Mouse (Mus musculus) left cerebral cortex, postnatal 36 days (tissue): Measurements from ENCODE around the gene Fiz1. TPM values are rescaled to one million over a fixed set of nuclear protein-coding genes. Genes with fewer than 3 reads are reported as not detected.

Experiments
- DNase-seq, 2 experiments: peaks; one replicate each; pipeline ENCODE4 v3.0.0; 2021 to 2022; ENCODE audit warnings: low spot score in 2 of 2, mixed read lengths in 1 of 2
- intact Hi-C: fragments of 180-260 bp; cut with DNase I; formaldehyde crosslinking; loops from one replicate; pipeline ENCODE4 v1.15.1; 2025
- total RNA-seq, 2 experiments: library from RNA; stranded (reverse); gene quantifications; 2 replicates each; pipeline ENCODE4 v1.2.3; 2021

The Fiz1 gene
- 10 to 100 TPM; 22.2 to 32.9 TPM for total RNA-seq

DNA sequence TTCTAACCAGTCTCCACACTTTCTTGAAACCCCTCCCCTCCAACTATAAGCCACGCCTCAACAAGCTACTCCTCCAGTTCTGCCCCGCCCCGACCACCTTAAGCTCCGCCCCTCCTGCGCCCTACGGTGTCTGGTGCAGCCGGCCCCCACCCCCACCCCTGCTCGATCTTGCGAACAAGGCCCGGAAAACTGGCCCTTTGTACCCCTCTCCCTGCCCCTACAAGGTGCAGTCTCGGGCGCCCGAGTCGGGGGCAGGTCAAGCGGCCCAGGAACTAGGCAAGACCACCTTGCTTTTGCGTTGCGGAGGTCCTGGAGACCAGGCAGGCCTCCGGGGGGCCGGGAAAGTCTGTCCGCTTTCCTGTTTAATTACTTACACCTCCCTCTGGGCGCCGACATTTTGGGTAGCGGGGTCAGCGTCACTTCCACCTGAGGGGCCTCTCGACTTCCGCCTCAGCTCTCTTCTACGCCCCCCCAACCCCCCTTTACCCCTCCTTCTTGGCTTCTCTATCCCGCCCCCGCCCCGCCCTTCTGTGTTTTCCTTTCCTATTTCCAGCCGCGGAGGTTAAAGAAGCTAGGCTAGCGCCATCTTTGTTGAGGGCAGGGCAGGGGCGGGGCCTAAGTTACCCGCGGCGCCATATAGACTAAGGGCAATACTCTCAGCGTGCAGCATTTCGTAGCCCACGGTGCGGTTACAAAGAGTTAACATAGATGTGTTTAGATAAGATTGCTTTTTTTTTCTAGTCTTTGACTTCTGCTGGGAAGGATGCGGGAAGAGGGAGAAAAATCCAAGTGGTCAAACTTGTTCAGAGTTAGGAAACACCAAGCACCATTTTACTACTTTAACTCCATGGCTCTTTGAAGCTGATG is at the start of gene Fiz1, which contains the start of gene Zfp524:
Gene Fiz1, minus strand, starts transcription at position 447 of the 867 bp plus-strand sequence.
Gene Zfp524, plus strand, starts transcription at position 165 of the 867 bp plus-strand sequence.
- DNase-seq, result peak; percentile 94 to 97
- intact Hi-C loops, result loop anchor here (1.0 kb wide), 1 partner anchor 18 kb away; the partner anchor contains the start of gene Zfp579

GRCm38 (mm10) chr7:5062360-5063001 is 48.0 kb upstream of the Fiz1 start:
- no peak for DNase-seq

DNA sequence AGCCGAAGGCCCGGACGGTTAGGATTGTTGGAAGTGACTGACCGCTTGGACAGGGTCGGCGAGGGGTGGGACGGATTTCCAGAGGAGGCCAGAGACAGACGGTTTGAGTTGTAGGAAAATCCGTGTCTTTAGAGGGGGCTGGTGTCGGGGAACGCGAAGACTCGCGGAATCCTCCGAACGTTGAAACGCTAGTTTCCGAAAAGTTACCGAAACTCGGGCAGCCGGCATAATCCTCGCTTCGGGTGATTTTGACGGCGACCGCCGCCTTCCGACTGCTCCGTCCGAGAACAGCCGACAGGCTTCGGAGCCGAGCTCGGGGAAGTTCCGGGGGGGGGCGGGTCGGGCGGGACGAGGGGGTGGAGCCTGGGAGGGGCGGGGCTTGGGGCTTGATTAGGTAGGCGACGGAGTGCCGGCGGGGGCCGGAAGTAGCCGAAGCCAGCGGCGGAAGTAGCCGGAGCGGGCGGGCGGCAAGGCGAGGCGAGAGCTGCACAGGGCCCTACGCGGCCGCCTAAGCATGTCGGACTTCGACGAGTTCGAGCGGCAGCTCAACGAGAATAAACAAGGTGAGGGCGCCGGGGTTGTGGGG is 47.4 kb upstream of the Fiz1 start, which contains the start of gene U2af2:
Gene U2af2, plus strand, starts transcription at position 370 of the 586 bp plus-strand sequence.
- DNase-seq, result peak; percentile 92 to 93
- intact Hi-C loops, result loop anchor here (1.0 to 10.0 kb wide), 3 partner anchors 18 to 1367 kb away; partner anchors contain the start of genes Ccdc106, Epn1, Mboat7 and Tsen34

More at GRCm38 (mm10) chr7:5062360-5063001, 48.0 kb upstream of the Fiz1 start:
- intact Hi-C loops, result loop anchor here (1.0 to 10.0 kb wide), 2 partner anchors 18 to 1368 kb away; partner anchors contain the start of genes Epn1, Mboat7 and Tsen34

DNA sequence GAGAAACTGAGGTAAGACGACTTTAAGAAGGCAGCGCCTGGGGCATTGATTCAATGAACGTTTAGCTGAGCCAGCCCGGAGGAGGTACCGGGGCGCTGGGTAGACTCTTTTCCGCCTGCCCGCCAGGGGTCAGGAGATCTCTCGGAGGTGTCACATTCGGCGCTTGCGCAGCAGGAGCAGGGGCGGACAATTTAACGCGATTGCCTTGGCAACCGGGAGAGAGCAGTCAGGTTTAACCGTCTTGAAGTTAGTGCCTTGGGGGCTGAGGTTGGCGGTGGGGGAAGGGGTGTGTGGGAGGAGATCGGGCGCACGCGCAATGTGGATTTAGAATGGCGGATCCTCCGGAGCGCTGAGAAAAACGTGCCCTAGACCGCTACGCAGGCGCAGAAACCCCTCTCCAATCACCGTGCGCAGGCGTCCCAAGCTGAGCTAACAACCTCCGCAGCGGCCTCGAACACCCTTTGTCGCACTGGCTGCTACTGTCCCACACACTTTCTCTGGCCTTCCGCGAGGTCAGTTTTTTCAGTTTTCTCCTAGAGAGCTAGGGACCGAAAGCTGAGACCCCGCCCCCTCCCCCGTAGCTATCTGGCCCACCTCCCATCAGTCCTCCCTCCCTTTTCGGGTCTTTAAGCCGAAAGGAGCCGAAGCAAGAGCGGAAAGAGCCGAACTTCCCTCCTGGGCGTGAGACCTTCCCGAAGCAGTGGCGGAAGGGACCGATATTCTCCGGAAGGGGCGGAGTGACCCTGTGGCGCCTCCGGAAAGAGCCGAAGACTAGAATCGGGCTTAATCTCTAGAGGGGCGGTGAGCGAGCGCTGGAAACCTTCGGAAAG is 46.7 kb upstream of the Fiz1 start:
- intact Hi-C loops, result loop anchor here (2.0 to 10.0 kb wide), 2 partner anchors 40 to 1366 kb away; partner anchors contain the start of genes Ccdc106, Mboat7, Tsen34 and Zfp865

DNA sequence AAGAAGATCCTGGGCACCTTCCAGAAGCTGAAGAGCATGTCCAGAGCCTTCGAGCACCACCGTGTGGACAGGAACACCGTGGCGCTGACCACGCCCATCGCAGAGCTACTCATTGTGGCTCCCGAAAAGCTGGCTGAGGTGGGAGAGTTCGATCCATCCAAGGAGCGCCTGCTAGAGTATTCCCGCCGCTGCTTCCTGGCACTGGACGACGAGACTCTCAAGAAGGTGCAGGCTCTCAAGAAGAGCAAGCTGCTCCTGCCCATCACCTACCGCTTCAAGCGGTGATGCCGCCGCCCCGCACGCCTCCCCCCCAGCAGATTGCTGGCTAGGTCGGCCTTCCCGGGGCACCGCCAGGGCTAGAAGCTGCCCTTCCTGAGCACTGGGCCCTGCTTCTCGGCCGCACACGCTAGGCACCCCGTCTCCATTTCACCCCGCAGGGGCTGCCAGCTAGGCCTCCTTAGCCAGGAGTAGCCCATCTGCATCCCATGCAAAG is 45.8 kb upstream of the Fiz1 start:
- peak; percentile 74 for DNase-seq

More for the DNA sequence above, 46.7 kb upstream of the Fiz1 start:
- peak; percentile 98 to 99 for DNase-seq

DNA sequence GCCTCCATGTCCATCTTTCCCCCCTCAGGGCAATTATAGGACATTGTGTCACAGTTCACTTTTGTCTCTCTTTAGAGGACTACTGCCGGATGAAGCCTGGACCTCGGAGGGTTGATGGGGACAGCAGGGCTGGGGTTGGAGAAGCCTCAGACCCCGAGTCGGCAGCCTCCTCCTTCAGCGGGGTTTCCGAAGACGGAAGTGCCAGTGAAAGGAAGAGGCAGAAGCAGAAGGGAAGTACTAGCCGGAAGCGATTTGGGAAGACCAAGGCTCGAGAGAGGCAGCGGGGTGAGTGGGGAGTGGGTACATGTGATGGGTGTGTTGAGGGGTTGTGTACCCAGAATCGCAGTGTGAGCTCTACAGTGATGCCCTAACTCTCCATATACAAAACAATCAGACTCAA is 44.9 kb upstream of the Fiz1 start:
- intact Hi-C loops, result loop anchor here (5.0 kb wide), 1 partner anchor 137 kb away; the partner anchor contains the start of gene Nat14
- peak in 1 of 2 experiments; percentile 11 for DNase-seq

More for the DNA sequence above, 45.8 kb upstream of the Fiz1 start:
- intact Hi-C loops, result loop anchor here (2.0 to 10.0 kb wide), 2 partner anchors 39 to 1365 kb away; partner anchors contain the start of genes Ccdc106, Mboat7, Tsen34 and Zfp865

DNA sequence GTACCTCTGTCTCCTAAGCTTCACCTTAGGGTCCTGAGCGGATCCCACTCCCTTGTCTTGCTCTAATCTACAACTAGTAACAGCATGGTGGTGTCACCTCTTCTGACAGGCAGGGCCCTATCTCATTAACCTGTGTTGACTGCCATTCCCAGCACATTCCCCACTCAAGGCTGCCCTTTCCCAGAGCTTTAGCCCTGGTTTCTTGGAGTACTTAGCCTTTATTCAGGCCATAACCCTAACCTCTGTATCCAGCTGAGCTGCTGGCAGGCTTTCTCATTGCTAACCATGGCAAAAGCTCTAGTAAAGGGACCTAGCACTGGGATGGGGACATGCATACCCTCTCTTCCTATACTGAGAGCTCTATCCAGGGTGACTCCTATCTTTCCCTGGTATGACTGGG is 44.1 kb upstream of the Fiz1 start:
- intact Hi-C loops, result loop anchor here (5.0 kb wide), 1 partner anchor 136 kb away; the partner anchor contains the start of gene Nat14

GRCm38 (mm10) chr7:5057804-5058203 is 43.3 kb upstream of the Fiz1 start:
- no peak for DNase-seq
- intact Hi-C loops, result loop anchor here (5.0 kb wide), 1 partner anchor 136 kb away; the partner anchor contains the start of gene Nat14

More for the DNA sequence above, 44.1 kb upstream of the Fiz1 start:
- no peak for DNase-seq

- DNase-seq, result peak in 1 of 2 experiments; percentile 9
- intact Hi-C loops, result loop anchor here (5.0 kb wide), 1 partner anchor 135 kb away; the partner anchor contains the start of gene Nat14
Observed at GRCm38 (mm10) chr7:5057381-5057780, 42.9 kb upstream of the Fiz1 start.

- peak in 1 of 2 experiments; percentile 76 for DNase-seq
- intact Hi-C loops, result loop anchor here (5.0 kb wide), 1 partner anchor 134 kb away; the partner anchor contains the start of gene Nat14
Observed at GRCm38 (mm10) chr7:5056651-5057263, 42.3 kb upstream of the Fiz1 start.

- peak; percentile 57 to 65 for DNase-seq
- intact Hi-C loops, result loop anchor here (5.0 kb wide), 1 partner anchor 111 kb away; no protein-coding TSS in a partner anchor
Observed at GRCm38 (mm10) chr7:5053456-5054179, 39.1 kb upstream of the Fiz1 start.

GRCm38 (mm10) chr7:5052931-5053343 is 38.4 kb upstream of the Fiz1 start:
- peak in 1 of 2 experiments; percentile 38 for DNase-seq
- intact Hi-C loops, result loop anchor here (5.0 kb wide), 1 partner anchor 111 kb away; no protein-coding TSS in a partner anchor

GRCm38 (mm10) chr7:5052438-5052837 is 37.9 kb upstream of the Fiz1 start:
- intact Hi-C loops, result loop anchor here (5.0 kb wide), 1 partner anchor 110 kb away; no protein-coding TSS in a partner anchor
- DNase-seq, result no peak

DNA sequence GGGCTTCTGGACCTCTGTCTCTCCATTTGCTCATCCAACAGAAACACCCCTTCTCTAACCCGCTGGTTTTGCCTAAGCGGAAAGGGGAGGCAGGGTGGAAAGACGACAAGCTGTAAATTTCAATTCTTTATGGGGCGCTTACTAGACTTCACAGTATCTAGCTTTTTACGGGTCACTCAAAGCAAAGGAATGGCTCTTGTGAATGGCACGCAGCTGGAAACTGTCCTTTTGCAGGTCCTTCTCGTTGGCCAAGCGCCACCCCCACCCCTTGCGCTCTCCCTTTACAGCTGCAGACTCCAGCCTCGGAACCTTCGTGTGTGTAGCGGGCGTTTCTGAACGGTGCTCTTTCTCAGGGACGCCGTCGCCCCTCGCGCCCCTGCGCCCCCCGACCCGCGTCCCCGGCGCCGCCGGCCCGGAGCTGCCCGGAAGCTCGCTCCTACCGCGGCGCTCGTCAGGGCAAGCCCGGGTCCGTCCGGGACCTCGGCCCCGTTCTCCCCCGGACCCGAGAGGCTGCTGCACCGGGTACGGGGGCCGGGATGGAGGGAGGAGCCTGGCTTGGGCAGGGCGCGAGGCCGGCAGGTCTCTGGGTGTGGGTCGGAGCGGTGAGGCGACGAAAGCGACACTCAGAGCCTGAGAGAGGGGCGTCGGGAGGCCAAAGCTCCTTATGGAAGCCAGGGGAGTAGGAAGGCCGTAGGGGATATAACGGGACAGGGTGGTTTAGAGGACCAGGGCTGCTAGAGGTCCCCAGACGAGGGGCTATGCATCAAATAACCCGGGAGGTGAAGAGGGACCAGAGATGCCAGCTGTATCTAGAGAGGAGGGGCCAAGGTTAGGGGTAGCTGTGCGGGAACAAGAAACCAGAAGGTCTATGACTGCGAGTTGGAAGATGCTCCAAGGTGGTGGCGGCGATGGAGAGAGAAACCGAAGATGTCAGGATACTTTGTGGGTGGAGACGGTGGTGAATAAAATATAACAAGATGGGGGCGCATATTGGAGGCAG is 37.0 kb upstream of the Fiz1 start, which contains the start of gene Zfp580:
Gene Zfp580, plus strand, starts transcription at position 346 of the 1,000 bp plus-strand sequence.
- DNase-seq, result peak; percentile 84 to 88

GRCm38 (mm10) chr7:5047313-5047712 is 32.8 kb upstream of the Fiz1 start:
- no peak for DNase-seq
- intact Hi-C loops, result no loop called here

More for the DNA sequence above, 37.0 kb upstream of the Fiz1 start, which contains the start of gene Zfp580:
- intact Hi-C loops, result loop anchor here (2.0 to 5.0 kb wide), 2 partner anchors 31 to 109 kb away; partner anchors contain the start of genes Ccdc106 and Zfp865
